Mouse (Mus musculus) frontal cortex, postnatal 10 days (tissue): ENCODE measurements around the gene Dram1.

ENCODE experiments used
- DNase-seq, 2 experiments: peaks; one replicate each; pipeline ENCODE4 v3.0.0; 2022; ENCODE audit warnings: low spot score in 2 of 2, mixed read lengths in 1 of 2

Dram1 gene

GRCm38 (mm10) chr10:88379013-88379885 lies at the start of gene Dram1, which contains the start of gene Gnptab:
Gene Dram1 (minus strand): TSS chr10:88379080.
Gene Gnptab (plus strand): TSS chr10:88379132.
- DNase-seq, result peak; percentile 63 to 86

GRCm38 (mm10) chr10:88427998-88428397 lies 49.1 kb upstream of the Dram1 start:
- DNase-seq, result no peak

GRCm38 (mm10) chr10:88426896-88427295 lies 48.0 kb upstream of the Dram1 start:
- no peak for DNase-seq

- peak in 1 of 2 experiments; percentile 37 for DNase-seq
These were observed 47.4 kb upstream of the Dram1 start for GRCm38 (mm10) chr10:88426158-88426816.

GRCm38 (mm10) chr10:88420655-88421435 lies 42.0 kb upstream of the Dram1 start:
- DNase-seq, result no peak

- no peak for DNase-seq
These were observed 41.3 kb upstream of the Dram1 start for GRCm38 (mm10) chr10:88420141-88420541.

- no peak for DNase-seq
These were observed 38.8 kb upstream of the Dram1 start for GRCm38 (mm10) chr10:88417686-88418085.

- no peak for DNase-seq
These were observed 33.6 kb upstream of the Dram1 start for GRCm38 (mm10) chr10:88412290-88412995.

- no peak for DNase-seq
These were observed 30.9 kb upstream of the Dram1 start for GRCm38 (mm10) chr10:88409751-88410150.

GRCm38 (mm10) chr10:88407875-88408631 lies 29.2 kb upstream of the Dram1 start:
- no peak for DNase-seq

- DNase-seq, result no peak
These were observed 26.9 kb upstream of the Dram1 start for GRCm38 (mm10) chr10:88405812-88406211.

GRCm38 (mm10) chr10:88404220-88404619 lies 25.3 kb upstream of the Dram1 start:
- no peak for DNase-seq

GRCm38 (mm10) chr10:88403021-88403420 lies 24.1 kb upstream of the Dram1 start:
- DNase-seq, result no peak

- DNase-seq, result no peak
These were observed 20.4 kb upstream of the Dram1 start for GRCm38 (mm10) chr10:88399271-88399670.

- no peak for DNase-seq
These were observed 19.9 kb upstream of the Dram1 start for GRCm38 (mm10) chr10:88398668-88399243.

GRCm38 (mm10) chr10:88392181-88392847 lies 13.4 kb upstream of the Dram1 start:
- no peak for DNase-seq

- no peak for DNase-seq
These were observed 12.6 kb upstream of the Dram1 start for GRCm38 (mm10) chr10:88391495-88391894.

GRCm38 (mm10) chr10:88390096-88390790 lies 11.4 kb upstream of the Dram1 start:
- DNase-seq, result no peak

- no peak for DNase-seq
These were observed 10.7 kb upstream of the Dram1 start for GRCm38 (mm10) chr10:88389576-88389975.
